Mouse (Mus musculus) thymus, adult 2 months (tissue): Measurements from ENCODE around the gene Vars. TPM values are rescaled to one million over a fixed set of nuclear protein-coding genes. Genes with fewer than 3 reads are reported as not detected.
"Not testable (repeated sequence)": the region's sequence is repeated elsewhere in the genome, so short reads cannot be mapped to it uniquely, and the experiment has no call there.

ENCODE experiments used
- DNase-seq: peaks from one replicate; pipeline ENCODE4 v3.0.0; 2021
- H3K27ac ChIP-seq: fragments of 200-500 bp; 2 replicates; pipeline ENCODE4 v1.5.1; 2012; ENCODE audit warnings: low read length, control low read depth; ENCODE audit not compliant: control insufficient read depth, insufficient read depth
- H3K27me3 ChIP-seq: fragments of 200-500 bp; 2 replicates; pipeline ENCODE4 v1.6.1; 2012; ENCODE audit warnings: mild to moderate bottlenecking, low read length, moderate library complexity, mixed read lengths; ENCODE audit not compliant: control insufficient read depth, insufficient read depth
- H3K36me3 ChIP-seq: fragments of 200-500 bp; 2 replicates; pipeline ENCODE4 v1.6.1; 2012; ENCODE audit warnings: mild to moderate bottlenecking, low read length, moderate library complexity; ENCODE audit not compliant: control insufficient read depth, insufficient read depth
- H3K4me1 ChIP-seq: fragments of 200-500 bp; replicated peaks from 2 replicates; pipeline ENCODE4 v1.6.1; 2012; ENCODE audit warnings: low read length; ENCODE audit not compliant: control insufficient read depth, insufficient read depth
- H3K4me3 ChIP-seq: fragments of 200-500 bp; 2 replicates; pipeline ENCODE4 v1.5.1; 2012; ENCODE audit warnings: mild to moderate bottlenecking, low read length, control low read depth, moderate library complexity; ENCODE audit not compliant: control insufficient read depth, insufficient read depth
- CTCF ChIP-seq: fragments of 200-500 bp; IDR thresholded peaks from 2 replicates; pipeline ENCODE4 v1.5.1; 2012; ENCODE audit warnings: mild to moderate bottlenecking, control low read depth, low read length, moderate library complexity, borderline replicate concordance; ENCODE audit not compliant: control insufficient read depth, poor library complexity, insufficient read depth; ENCODE audit errors: extremely low read depth
- POLR2A ChIP-seq: fragments of 200-500 bp; IDR thresholded peaks from 2 replicates; pipeline ENCODE4 v1.6.1; 2012; ENCODE audit warnings: mild to moderate bottlenecking, low read length, control low read depth, moderate library complexity; ENCODE audit not compliant: control insufficient read depth, poor library complexity, insufficient read depth; ENCODE audit errors: extremely low read depth
- WGBS: fragments of 180-500 bp; shearing (Covaris S2); methylation state at CpG from one replicate; pipeline ENCODE4 v1.1.7; 2018; 5-methylcytosine and 5-hydroxymethylcytosine counted together
- polyA plus RNA-seq: library from polyadenylated mRNA; depleted of rRNA; stranded (reverse); fragments of >200 nt; gene quantifications from 2 replicates; pipeline ENCODE4 v1.2.3, GENCODE M21; 2012

The Vars gene
- polyA plus RNA-seq, 1 experiment = 404 TPM

DNA sequence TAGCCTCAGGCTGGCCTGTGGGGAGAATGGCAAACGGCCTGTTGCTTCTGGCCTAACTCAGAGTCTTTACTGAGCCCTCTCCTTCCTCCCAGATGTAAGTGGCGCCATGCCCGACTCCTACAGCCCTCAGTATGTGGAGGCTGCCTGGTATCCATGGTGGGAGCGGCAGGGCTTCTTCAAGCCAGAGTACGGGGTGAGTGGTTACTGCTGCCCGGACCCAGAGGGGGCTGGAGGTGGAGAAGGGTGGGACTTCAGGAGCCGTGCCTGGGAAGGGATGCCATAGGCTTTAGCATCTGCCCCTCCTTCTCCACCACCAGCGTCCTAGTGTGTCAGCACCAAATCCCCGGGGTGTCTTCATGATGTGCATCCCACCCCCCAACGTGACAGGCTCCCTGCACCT is 4.4 kb downstream of the Vars start:
- H3K36me3 ChIP-seq = peaks cover 14% of the 10 kb centered on the region
- WGBS = 97% methylated on average over 10 of the region's 10 CpGs
- no peak for TF ChIP-seq CTCF
- no peak for TF ChIP-seq POLR2A
- no peak overlapping the region for H3K27ac ChIP-seq
- no peak for DNase-seq
- no peak overlapping the region for H3K4me3 ChIP-seq
- no peaks in the 10 kb centered on the region for H3K27me3 ChIP-seq
- H3K4me1 ChIP-seq = peaks cover 14% of the 10 kb centered on the region

GRCm38 (mm10) chr17:35005902-35006301 is 5.1 kb downstream of the Vars start:
- not testable (repeated sequence) for H3K27me3 ChIP-seq, DNase-seq, H3K27ac ChIP-seq, H3K4me3 ChIP-seq
- WGBS = 96% methylated on average over 4 of the region's 5 CpGs
- peaks cover 14% of the 10 kb centered on the region for H3K4me1 ChIP-seq
- peaks cover 21% of the 10 kb centered on the region for H3K36me3 ChIP-seq

DNA sequence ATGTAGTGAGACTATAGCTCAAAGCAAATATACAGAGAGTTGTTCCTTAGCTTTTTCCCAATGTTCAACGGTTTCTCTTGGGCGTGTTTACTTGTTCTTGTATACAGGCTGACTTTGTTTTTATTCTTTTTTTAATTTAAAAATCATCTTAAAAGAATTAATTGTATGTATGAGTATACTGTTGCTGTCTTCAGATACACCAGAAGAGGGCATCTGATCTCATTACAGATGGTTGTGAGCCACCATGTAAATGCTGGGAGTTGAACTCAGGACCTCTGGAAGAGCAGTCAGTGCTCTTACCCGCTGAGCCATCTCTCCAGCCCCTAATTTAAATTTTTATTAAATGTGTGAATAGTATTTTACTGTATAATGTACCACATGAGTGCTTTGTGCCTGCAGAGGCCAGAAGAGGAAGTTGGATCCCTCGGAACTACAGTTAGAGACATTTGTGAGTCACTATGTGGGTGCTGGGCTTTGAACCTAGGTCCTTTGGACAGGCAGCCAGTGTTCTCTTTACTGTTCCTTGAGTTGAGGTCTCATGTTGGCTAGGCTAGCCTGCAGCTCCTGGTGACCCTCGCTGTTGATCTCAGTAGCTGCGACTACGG is 6.7 kb downstream of the Vars start:
- Histone ChIP-seq H3K4me3 (no peak overlapping the region), H3K27ac (no peak overlapping the region), H3K4me1 (peaks cover 4% of the 10 kb centered on the region), H3K36me3 (peaks cover 30% of the 10 kb centered on the region), H3K27me3 (no peaks in the 10 kb centered on the region)
- TF ChIP-seq CTCF (no peak), POLR2A (no peak)
- no peak for DNase-seq
- WGBS = 95% methylated on average over 7 of the region's 7 CpGs

- Histone ChIP-seq H3K4me3 (no peak overlapping the region), H3K36me3 (peaks cover 39% of the 10 kb centered on the region), H3K27ac (no peak overlapping the region), H3K4me1 (no peaks in the 10 kb centered on the region), H3K27me3 (no peaks in the 10 kb centered on the region)
- TF ChIP-seq POLR2A (no peak), CTCF (no peak)
- 98% methylated on average over 7 of the region's 7 CpGs for WGBS
- no peak for DNase-seq
These were observed 8.8 kb downstream of the Vars start for GRCm38 (mm10) chr17:35009586-35009985.

GRCm38 (mm10) chr17:35011440-35011839 is 10.7 kb downstream of the Vars start:
- TF ChIP-seq POLR2A (no peak), CTCF (no peak)
- Histone ChIP-seq H3K27me3 (no peaks in the 10 kb centered on the region), H3K27ac (no peak overlapping the region), H3K4me1 (peaks cover 4% of the 10 kb centered on the region), H3K4me3 (no peak overlapping the region), H3K36me3 (peaks cover 29% of the 10 kb centered on the region)
- WGBS = 92% methylated on average over 8 of the region's 8 CpGs
- no peak for DNase-seq

GRCm38 (mm10) chr17:35012430-35012829 is 11.6 kb downstream of the Vars start:
- no peak for TF ChIP-seq CTCF
- no peak for TF ChIP-seq POLR2A
- H3K36me3 ChIP-seq = peaks cover 29% of the 10 kb centered on the region
- no peak overlapping the region for H3K4me3 ChIP-seq

GRCm38 (mm10) chr17:35013221-35013620 is 12.4 kb downstream of the Vars start:
- no peak for TF ChIP-seq POLR2A
- TF ChIP-seq CTCF = no peak
- no peak for DNase-seq
- no peaks in the 10 kb centered on the region for H3K27me3 ChIP-seq
- H3K36me3 ChIP-seq = peaks cover 29% of the 10 kb centered on the region
- 89% methylated on average over 6 of the region's 6 CpGs for WGBS
- H3K4me1 ChIP-seq = peaks cover 14% of the 10 kb centered on the region
- no peak overlapping the region for H3K4me3 ChIP-seq
- H3K27ac ChIP-seq = no peak overlapping the region

More at GRCm38 (mm10) chr17:35012430-35012829, 11.6 kb downstream of the Vars start:
- no peak for DNase-seq
- 93% methylated on average over 13 of the region's 13 CpGs for WGBS
- H3K4me1 ChIP-seq = peaks cover 14% of the 10 kb centered on the region
- H3K27me3 ChIP-seq = no peaks in the 10 kb centered on the region
- no peak overlapping the region for H3K27ac ChIP-seq
